Mouse (Mus musculus) forebrain, embryonic 16.5 days (tissue): Measurements from ENCODE around the gene Olfr978. TPM values are rescaled to one million over a fixed set of nuclear protein-coding genes. Genes with fewer than 3 reads are reported as not detected.
"Not testable (repeated sequence)": the region's sequence is repeated elsewhere in the genome, so short reads cannot be mapped to it uniquely, and the experiment has no call there.

ENCODE experiments used
- ATAC-seq: fragments of 200-750 bp; cut with Nextera tagmentation; 2 replicates; pipeline ENCODE4 v1.8.0; 2017; ENCODE audit warnings: mild to moderate bottlenecking, moderate library complexity
- H3K27ac ChIP-seq: fragments of 300-500 bp; sonication (generic); 2 replicates; pipeline ENCODE4 v1.5.1; 2014; ENCODE audit warnings: low read length, control low read depth
- H3K27me3 ChIP-seq: fragments of 300-500 bp; sonication (generic); replicated peaks from 2 replicates; pipeline ENCODE4 v1.6.1; 2014; ENCODE audit warnings: low read length; ENCODE audit not compliant: control insufficient read depth, insufficient read depth
- H3K36me3 ChIP-seq: fragments of 300-500 bp; sonication (generic); 2 replicates; pipeline ENCODE4 v1.6.1; 2014; ENCODE audit not compliant: control insufficient read depth, insufficient read depth
- H3K4me1 ChIP-seq: fragments of 300-500 bp; sonication (generic); replicated peaks from 2 replicates; pipeline ENCODE4 v1.6.1; 2014; ENCODE audit warnings: low read length; ENCODE audit not compliant: control insufficient read depth, insufficient read depth
- H3K4me2 ChIP-seq: fragments of 300-500 bp; sonication (generic); 2 replicates; pipeline ENCODE4 v1.6.1; 2014; ENCODE audit warnings: mild to moderate bottlenecking, low read length, control low read depth
- H3K4me3 ChIP-seq: fragments of 300-500 bp; sonication (generic); replicated peaks from 2 replicates; pipeline ENCODE4 v1.5.1; 2014; ENCODE audit warnings: mild to moderate bottlenecking, low read length, control low read depth
- H3K9ac ChIP-seq: fragments of 300-500 bp; sonication (generic); replicated peaks from 2 replicates; pipeline ENCODE4 v1.6.1; 2014; ENCODE audit warnings: low read depth, low read length, control low read depth
- H3K9me3 ChIP-seq: fragments of 300-500 bp; sonication (generic); 2 replicates; pipeline ENCODE4 v1.6.1; 2016; ENCODE audit warnings: low read length; ENCODE audit not compliant: control insufficient read depth
- WGBS: fragments of 180-500 bp; shearing (Covaris S2); extraction: QIAGEN DNeasy Blood & Tissue Kit; methylation state at CpG from one replicate; pipeline ENCODE4 v1.1.7; 2014; 5-methylcytosine and 5-hydroxymethylcytosine counted together
- polyA plus RNA-seq: library from polyadenylated mRNA; unstranded; fragments of >200 nt; fragmentation: Nextera tagmentation; extraction: Ambion mirVana; gene quantifications from 2 replicates; pipeline ENCODE4 v1.2.1, GENCODE M21; 2015

Olfr978 gene
- polyA plus RNA-seq = not detected in 2 replicates

- WGBS = 86% methylated on average over 2 of the region's 2 CpGs
- Histone ChIP-seq H3K4me1 (no peaks in the 10 kb centered on the region), H3K9ac (no peak within 1 kb of the TSS), H3K27ac (no peak within 1 kb of the TSS), H3K4me3 (no peak within 1 kb of the TSS), H3K4me2 (no peak within 1 kb of the TSS), H3K36me3 (no peaks in the 10 kb centered on the region), H3K9me3 (no peaks in the 10 kb centered on the region), H3K27me3 (no peaks in the 10 kb centered on the region)
- ATAC-seq = no peak
Observed at GRCm38 (mm10) chr9:39991813-39992212, at the start of gene Olfr978. Gene Olfr978, plus strand, starts transcription at chr9:39992113.

- H3K4me1 ChIP-seq = no peaks in the 10 kb centered on the region
- no peak within 1 kb of the TSS for H3K9ac ChIP-seq
- H3K9me3 ChIP-seq = no peaks in the 10 kb centered on the region
- no peak within 1 kb of the TSS for H3K27ac ChIP-seq
- H3K36me3 ChIP-seq = no peaks in the 10 kb centered on the region
- no peak for ATAC-seq
- no peaks in the 10 kb centered on the region for H3K27me3 ChIP-seq
- 60% methylated on average over 1 of the region's 1 CpGs for WGBS
- H3K4me2 ChIP-seq = no peak within 1 kb of the TSS
- no peak within 1 kb of the TSS for H3K4me3 ChIP-seq
Observed at GRCm38 (mm10) chr9:39951946-39952345, 40.0 kb upstream of the Olfr978 start, which contains the start of gene Olfr975. Gene Olfr975, minus strand, starts transcription at chr9:39952046.

- not testable (repeated sequence) for H3K27me3 ChIP-seq, ATAC-seq, H3K36me3 ChIP-seq, H3K4me1 ChIP-seq, H3K9ac ChIP-seq, H3K9me3 ChIP-seq, H3K4me3 ChIP-seq, H3K27ac ChIP-seq, H3K4me2 ChIP-seq
- WGBS = 85% methylated on average over 6 of the region's 9 CpGs
Observed at GRCm38 (mm10) chr9:39961033-39961432, 30.9 kb upstream of the Olfr978 start, which contains the start of gene Olfr976. Gene Olfr976, minus strand, starts transcription at chr9:39961133.

GRCm38 (mm10) chr9:39976581-39977145 lies 15.2 kb upstream of the Olfr978 start:
- not testable (repeated sequence) for H3K4me2 ChIP-seq, H3K4me3 ChIP-seq, H3K9ac ChIP-seq, H3K9me3 ChIP-seq, H3K27ac ChIP-seq, H3K27me3 ChIP-seq, H3K4me1 ChIP-seq, ATAC-seq, H3K36me3 ChIP-seq
- WGBS = 94% methylated on average over 1 of the region's 1 CpGs

GRCm38 (mm10) chr9:40003365-40003764 lies 11.5 kb downstream of the Olfr978 start, which contains the start of gene Olfr979:
Gene Olfr979, minus strand, starts transcription at chr9:40003465.
- H3K4me3 ChIP-seq = no peak within 1 kb of the TSS
- H3K27ac ChIP-seq = no peak within 1 kb of the TSS
- H3K27me3 ChIP-seq = no peaks in the 10 kb centered on the region
- no peak within 1 kb of the TSS for H3K9ac ChIP-seq
- H3K9me3 ChIP-seq = no peaks in the 10 kb centered on the region
- ATAC-seq = no peak
- no peaks in the 10 kb centered on the region for H3K4me1 ChIP-seq
- no peaks in the 10 kb centered on the region for H3K36me3 ChIP-seq
- WGBS = 97% methylated on average over 1 of the region's 1 CpGs
- H3K4me2 ChIP-seq = no peak within 1 kb of the TSS

- ATAC-seq = no peak
- Histone ChIP-seq H3K36me3 (no peaks in the 10 kb centered on the region), H3K4me3 (no peak within 1 kb of the TSS), H3K9me3 (no peaks in the 10 kb centered on the region), H3K27ac (no peak within 1 kb of the TSS), H3K27me3 (no peaks in the 10 kb centered on the region), H3K4me1 (no peaks in the 10 kb centered on the region), H3K4me2 (no peak within 1 kb of the TSS), H3K9ac (no peak within 1 kb of the TSS)
- 93% methylated on average over 1 of the region's 1 CpGs for WGBS
Observed at GRCm38 (mm10) chr9:40009482-40009881, 17.6 kb downstream of the Olfr978 start, which contains the start of gene Olfr980. Gene Olfr980, minus strand, starts transcription at chr9:40009582.

- no peak for ATAC-seq
- no peaks in the 10 kb centered on the region for H3K9me3 ChIP-seq
- no peak within 1 kb of the TSS for H3K27ac ChIP-seq
- H3K9ac ChIP-seq = no peak within 1 kb of the TSS
- no peaks in the 10 kb centered on the region for H3K27me3 ChIP-seq
- no peak within 1 kb of the TSS for H3K4me2 ChIP-seq
- 68% methylated on average over 2 of the region's 2 CpGs for WGBS
- H3K4me3 ChIP-seq = no peak within 1 kb of the TSS
- no peaks in the 10 kb centered on the region for H3K4me1 ChIP-seq
- no peaks in the 10 kb centered on the region for H3K36me3 ChIP-seq
Observed at GRCm38 (mm10) chr9:40021164-40021563, 29.3 kb downstream of the Olfr978 start, which contains the start of gene Olfr981. Gene Olfr981, plus strand, starts transcription at chr9:40021464.

Other genes with a start within 250 kb of the Olfr978 start
- not detected in 2 replicates for gene Olfr967, start 245.9 kb upstream of the Olfr978 start, polyA plus RNA-seq
- not detected in 2 replicates for gene Olfr968, start 208.9 kb upstream of the Olfr978 start, polyA plus RNA-seq
- not detected in 2 replicates for gene Olfr969, start 201.2 kb upstream of the Olfr978 start, polyA plus RNA-seq
- not detected in 2 replicates for gene Olfr970, start 183.3 kb upstream of the Olfr978 start, polyA plus RNA-seq
- gene Olfr971, start 155.2 kb upstream of the Olfr978 start, polyA plus RNA-seq = not detected in 2 replicates
- gene Olfr972, start 125.7 kb upstream of the Olfr978 start, polyA plus RNA-seq = not detected in 2 replicates
- gene Olfr229, start 84.8 kb upstream of the Olfr978 start, polyA plus RNA-seq = not detected in 2 replicates
- gene Olfr974, start 54.6 kb upstream of the Olfr978 start, polyA plus RNA-seq = not detected in 2 replicates
- gene Olfr975, start 40.1 kb upstream of the Olfr978 start, polyA plus RNA-seq = not detected in 2 replicates
- not detected in 2 replicates for gene Olfr976, start 31.0 kb upstream of the Olfr978 start, polyA plus RNA-seq
- not detected in 2 replicates for gene Olfr979, start 11.4 kb downstream of the Olfr978 start, polyA plus RNA-seq
- gene Olfr980, start 17.5 kb downstream of the Olfr978 start, polyA plus RNA-seq = not detected in 2 replicates
- not detected in 2 replicates for gene Olfr981, start 29.4 kb downstream of the Olfr978 start, polyA plus RNA-seq
- not detected in 2 replicates for gene Olfr982, start 81.7 kb downstream of the Olfr978 start, polyA plus RNA-seq
- not detected in 2 replicates for gene Olfr983, start 101.5 kb downstream of the Olfr978 start, polyA plus RNA-seq
- gene Olfr984, start 122.1 kb downstream of the Olfr978 start, polyA plus RNA-seq = not detected in 2 replicates
- not detected in 2 replicates for gene Olfr985, start 138.1 kb downstream of the Olfr978 start, polyA plus RNA-seq
- not detected in 2 replicates for gene Tmem225, start 156.0 kb downstream of the Olfr978 start, polyA plus RNA-seq
- gene Olfr986, start 188.8 kb downstream of the Olfr978 start, polyA plus RNA-seq = not detected in 2 replicates
- gene Zfp202, start 200.2 kb downstream of the Olfr978 start, polyA plus RNA-seq = 11.0 and 12.0 TPM in 2 replicates